Mouse (Mus musculus): ENCODE results near the gene Zfhx3. TPM values are rescaled to one million over a fixed set of nuclear protein-coding genes. Genes with fewer than 3 reads are reported as not detected.

The Zfhx3 gene
- total and polyA plus RNA-seq, 3 experiments: 0.23 to 2.5 TPM; not detected in 1

DNA sequence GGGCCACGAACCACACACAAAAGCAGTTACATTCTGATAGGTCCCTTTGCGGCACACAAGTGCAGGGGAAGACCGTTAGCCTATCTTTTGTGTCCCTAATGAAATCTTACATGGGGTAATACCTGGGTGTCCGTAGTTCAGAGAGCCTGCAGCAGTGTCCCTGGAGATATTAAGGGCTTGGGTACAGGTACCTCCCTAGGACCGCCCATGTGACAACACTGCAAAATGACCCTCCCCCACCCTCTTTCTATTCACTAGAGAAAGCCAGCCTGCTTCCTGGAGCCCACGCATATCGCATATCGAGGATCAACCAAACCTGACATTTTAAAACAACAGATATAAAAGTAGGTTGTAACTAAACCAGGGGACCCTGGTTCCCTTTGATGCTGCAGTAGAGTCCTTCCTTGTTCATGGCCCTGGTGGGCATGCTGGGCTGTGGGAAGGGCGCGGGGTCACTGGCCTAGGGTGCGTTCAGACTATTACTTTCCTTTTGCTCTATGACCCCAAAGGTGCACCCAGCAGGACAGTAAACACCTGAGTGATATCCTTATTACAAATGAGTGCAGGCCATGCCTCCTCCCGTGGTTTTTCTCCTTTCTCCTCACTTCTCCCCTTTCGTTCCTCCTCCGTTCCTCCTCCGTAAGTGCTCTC, 206.3 kb downstream of the Zfhx3 start:
- no peak overlapping the region for H3K9ac ChIP-seq (ENCODE audit: control insufficient read depth, low read depth, low read length, poor library complexity, severe bottlenecking)
- H3K4me1 ChIP-seq (ENCODE audit: control insufficient read depth in 1 of 2, insufficient read depth in 2 of 2, low read length in 2 of 2): no peaks in the 10 kb centered on the region
- no peaks in the 10 kb centered on the region for H3K79me2 ChIP-seq (ENCODE audit: control insufficient read depth, insufficient read depth, low read length, poor library complexity)
- no peaks in the 10 kb centered on the region for H3K36me3 ChIP-seq (ENCODE audit: control insufficient read depth in 1 of 2, insufficient read depth in 2 of 2, low read length in 2 of 2)
- TF ChIP-seq E2F4 (IDR thresholded peaks at IDR 0.05; ENCODE audit: borderline replicate concordance, low read depth, low read length) (no peak), MEF2A (IDR thresholded peaks at IDR 0.05; ENCODE audit: extremely low read depth, insufficient replicate concordance, low read depth, low read length, poor library complexity, severe bottlenecking) (no peak), JUND (IDR thresholded peaks at IDR 0.05; ENCODE audit: low read depth, low read length) (no peak), CHD1 (IDR thresholded peaks at IDR 0.05; ENCODE audit: low read depth, low read length) (no peak), RCOR1 (IDR thresholded peaks at IDR 0.05; ENCODE audit: low read depth, low read length) (no peak), BHLHE40 (IDR thresholded peaks at IDR 0.05; ENCODE audit: borderline replicate concordance, low read depth, low read length) (no peak), MAZ (IDR thresholded peaks at IDR 0.05; ENCODE audit: low read depth, low read length) (no peak), MAX (IDR thresholded peaks at IDR 0.05; ENCODE audit: low read length) (no peak), ZKSCAN1 (IDR thresholded peaks at IDR 0.05; ENCODE audit: low read depth, low read length) (no peak), CTCF (IDR thresholded peaks at IDR 0.05 in 2 of 3, conservative IDR thresholded peaks at IDR 0.05 in 1 of 3; ENCODE audit: control insufficient read depth in 1 of 3, insufficient read depth in 1 of 3, low read depth in 2 of 3, low read length in 3 of 3, poor library complexity in 1 of 3, severe bottlenecking in 1 of 3) (no peak), USF1 (IDR thresholded peaks at IDR 0.05; ENCODE audit: low read depth, low read length) (no peak), CHD2 (IDR thresholded peaks at IDR 0.05; ENCODE audit: low read length) (no peak)
- no peaks in the 10 kb centered on the region for H3K9me3 ChIP-seq (replicated peaks; ENCODE audit: insufficient read depth, low read length)
- H3K27ac ChIP-seq (ENCODE audit: control insufficient read depth, low read depth, low read length): no peak overlapping the region
- H3K4me3 ChIP-seq (ENCODE audit: control insufficient read depth in 1 of 2, insufficient read depth in 1 of 2, low read depth in 2 of 2, low read length in 2 of 2): no peak overlapping the region
- no peaks in the 10 kb centered on the region for H3K27me3 ChIP-seq (ENCODE audit: control insufficient read depth in 1 of 2, insufficient read depth in 2 of 2, low read length in 2 of 2)
- no peak for DNase-seq (ENCODE audit: low read depth, low spot score)

DNA sequence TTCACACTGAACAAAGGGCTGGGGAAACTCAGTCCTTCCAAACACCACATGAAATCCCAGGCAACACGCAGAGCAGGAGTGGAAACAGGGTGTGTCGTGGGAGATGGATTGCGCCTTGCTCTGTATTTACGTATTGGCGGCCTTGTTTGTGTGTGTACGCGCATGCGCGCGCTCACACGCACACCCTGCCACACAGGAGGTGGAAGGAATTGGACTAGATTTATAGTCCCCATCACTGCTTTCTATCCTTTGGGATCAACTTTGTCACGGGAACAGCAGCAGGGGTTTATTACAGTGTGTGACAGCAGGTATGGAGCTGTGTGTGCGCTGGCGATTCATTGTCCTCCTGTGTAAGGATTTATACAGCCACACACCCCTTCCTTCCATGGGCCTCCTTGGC, 228.4 kb downstream of the Zfhx3 start:
- H3K9me3 ChIP-seq (replicated peaks; ENCODE audit: insufficient read depth, low read length): no peaks in the 10 kb centered on the region
- no peak overlapping the region for H3K4me3 ChIP-seq (ENCODE audit: control insufficient read depth in 1 of 2, insufficient read depth in 1 of 2, low read depth in 2 of 2, low read length in 2 of 2)
- no peaks in the 10 kb centered on the region for H3K36me3 ChIP-seq (ENCODE audit: control insufficient read depth in 1 of 2, insufficient read depth in 2 of 2, low read length in 2 of 2)
- H3K79me2 ChIP-seq (ENCODE audit: control insufficient read depth, insufficient read depth, low read length, poor library complexity): no peaks in the 10 kb centered on the region
- DNase-seq (ENCODE audit: low read depth, low spot score): no peak
- TF ChIP-seq RCOR1 (IDR thresholded peaks at IDR 0.05; ENCODE audit: low read depth, low read length) (no peak), ZNF384 (IDR thresholded peaks at IDR 0.05; ENCODE audit: low read depth, low read length) (no peak), TBP (IDR thresholded peaks at IDR 0.05; ENCODE audit: low read depth, low read length) (no peak), NELFE (IDR thresholded peaks at IDR 0.05; ENCODE audit: low read depth, low read length) (no peak), GABPA (IDR thresholded peaks at IDR 0.05; ENCODE audit: low read depth, low read length) (no peak), ETS1 (IDR thresholded peaks at IDR 0.05; ENCODE audit: low read depth, low read length) (no peak), CHD2 (IDR thresholded peaks at IDR 0.05; ENCODE audit: low read length) (no peak), CHD1 (IDR thresholded peaks at IDR 0.05; ENCODE audit: low read depth, low read length) (no peak), POLR2AphosphoS2 (IDR thresholded peaks at IDR 0.05; ENCODE audit: low read length) (no peak), USF1 (IDR thresholded peaks at IDR 0.05; ENCODE audit: low read depth, low read length) (no peak), RAD21 (IDR thresholded peaks at IDR 0.05; ENCODE audit: low read depth, low read length) (no peak), SMC3 (IDR thresholded peaks at IDR 0.05; ENCODE audit: low read depth, low read length) (no peak), NRF1 (IDR thresholded peaks at IDR 0.05; ENCODE audit: insufficient read depth, low read depth, low read length, poor library complexity, severe bottlenecking) (no peak), BHLHE40 (IDR thresholded peaks at IDR 0.05; ENCODE audit: borderline replicate concordance, low read depth, low read length) (no peak), UBTF (IDR thresholded peaks at IDR 0.05; ENCODE audit: borderline replicate concordance, insufficient read depth, low read depth, low read length) (no peak)
- H3K27me3 ChIP-seq (ENCODE audit: control insufficient read depth in 1 of 2, insufficient read depth in 2 of 2, low read length in 2 of 2): no peaks in the 10 kb centered on the region
- no peak overlapping the region for H3K9ac ChIP-seq (ENCODE audit: control insufficient read depth, low read depth, low read length, poor library complexity, severe bottlenecking)
- no peak overlapping the region for H3K27ac ChIP-seq (ENCODE audit: control insufficient read depth, low read depth, low read length)
- H3K4me1 ChIP-seq (ENCODE audit: control insufficient read depth in 1 of 2, insufficient read depth in 2 of 2, low read length in 2 of 2): no peaks in the 10 kb centered on the region

Data from MEL (cell line).